Mouse (Mus musculus): ENCODE results near the gene Lrrc8d. TPM values are rescaled to one million over a fixed set of nuclear protein-coding genes. Genes with fewer than 3 reads are reported as not detected.

Lrrc8d gene
- 8.5 and 8.9 TPM in 2 replicates for polyA plus RNA-seq (2012; rRNA removed)

GRCm38 (mm10) chr5:105699141-105700069 is at the start of gene Lrrc8d:
TSS of gene Lrrc8d (plus strand) at chr5:105699969.

DNA sequence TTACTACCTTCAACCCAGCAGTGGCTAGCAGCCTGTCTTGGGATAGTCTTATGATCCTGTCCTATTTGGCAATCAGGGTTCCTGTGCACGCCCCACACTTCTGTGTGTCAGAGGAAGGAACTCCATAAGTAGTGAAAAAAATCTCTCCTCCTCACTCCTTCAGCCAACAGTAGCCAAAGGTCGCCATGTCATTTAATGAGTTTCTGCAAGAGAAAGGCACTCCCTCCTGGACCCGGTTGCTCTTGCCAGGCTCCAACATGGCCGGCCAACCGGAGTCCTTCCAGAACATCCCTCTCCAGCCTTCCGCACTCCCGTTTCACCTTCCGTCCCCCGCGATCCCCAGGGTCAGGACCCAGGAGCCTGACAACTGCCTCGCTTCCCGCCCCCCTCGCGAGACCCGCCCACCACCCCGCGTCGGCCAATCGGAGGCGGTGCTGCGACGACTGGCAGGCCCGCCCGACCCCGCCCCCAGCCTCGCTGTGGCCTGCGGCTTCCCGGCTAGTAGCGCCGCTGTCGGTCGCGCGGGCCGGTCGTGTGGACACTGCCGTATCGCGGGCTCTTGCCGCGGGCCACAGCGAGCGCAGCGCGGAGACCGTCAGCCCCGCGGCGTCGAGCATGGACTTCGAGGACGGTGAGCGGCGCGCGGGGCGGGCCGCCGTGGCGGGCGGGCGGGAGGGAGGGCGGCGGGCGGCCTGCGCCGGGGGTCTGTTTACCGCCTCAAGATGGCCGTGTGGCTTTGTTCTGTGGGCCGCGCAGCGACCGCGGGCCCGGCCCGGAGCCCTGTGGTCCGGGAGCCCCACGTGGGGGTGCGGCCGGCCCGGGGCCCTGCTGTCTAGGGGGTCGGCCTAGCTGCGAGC is 176.5 kb downstream of the Lrrc8d start, which contains the start of gene Zfp326:
Zfp326 (plus strand) TSS at position 498 of the 857 bp plus-strand sequence.

Other genes starting within 250 kb of the Lrrc8d start
- gene Lrrc8c, start 180.6 kb upstream of the Lrrc8d start, polyA plus RNA-seq (2012; rRNA removed): 13.3 and 25.5 TPM in 2 replicates
- gene Zfp326, start 176.6 kb downstream of the Lrrc8d start, polyA plus RNA-seq (2012; rRNA removed): 18.0 and 25.0 TPM in 2 replicates